Mouse (Mus musculus) brown adipose tissue, adult 24 weeks (tissue): Measurements from ENCODE around the gene Kyat1. TPM values are rescaled to one million over a fixed set of nuclear protein-coding genes. Genes with fewer than 3 reads are reported as not detected.

ENCODE experiments used
- H3K27ac ChIP-seq: fragments of 200-500 bp; replicated peaks from 2 replicates; pipeline ENCODE4 v1.5.1; 2012; ENCODE audit warnings: low read depth, mild to moderate bottlenecking, low read length
- H3K4me1 ChIP-seq: fragments of 200-500 bp; 2 replicates; pipeline ENCODE4 v1.6.1; 2012; ENCODE audit warnings: low read length, mixed read lengths; ENCODE audit not compliant: control insufficient read depth, insufficient read depth, insufficient read length
- H3K4me3 ChIP-seq: fragments of 200-500 bp; 2 replicates; pipeline ENCODE4 v1.5.1; 2012; ENCODE audit warnings: low read depth, mild to moderate bottlenecking, low read length, moderate library complexity; ENCODE audit not compliant: insufficient read depth
- polyA plus RNA-seq: library from polyadenylated mRNA; stranded (reverse); fragments of >200 nt; gene quantifications from 2 replicates; pipeline ENCODE4 v1.2.4, GENCODE M21; 2012; ENCODE audit not compliant: missing spikeins, insufficient read depth, insufficient read length

Kyat1 gene
- polyA plus RNA-seq, 1 experiment, result 19.1 TPM

DNA sequence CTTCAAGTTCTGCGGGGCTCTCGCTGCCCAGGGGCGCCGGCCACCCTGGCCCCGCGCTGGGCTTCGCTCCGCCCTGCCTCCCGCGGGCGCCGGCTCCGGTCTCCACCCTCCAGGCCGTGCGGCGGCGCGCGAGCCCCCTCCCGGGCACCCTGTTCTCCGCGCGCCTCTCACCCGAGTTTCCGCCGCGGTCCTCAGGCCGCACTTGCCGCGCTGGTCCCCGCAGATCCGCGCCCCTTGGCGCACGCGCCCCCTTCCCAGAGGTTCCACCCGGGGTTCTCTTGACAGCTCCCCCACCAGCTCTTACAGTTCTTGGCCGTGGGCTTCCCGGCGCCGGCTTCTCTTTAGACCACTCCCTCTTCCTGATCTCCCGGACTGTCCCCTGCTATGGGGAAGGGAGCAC, 32.2 kb upstream of the Kyat1 start:
- peaks cover 17% of the 10 kb centered on the region for H3K4me1 ChIP-seq
- H3K4me3 ChIP-seq, result peak overlapping the region; percentile 87
- H3K27ac ChIP-seq, result peak overlapping the region; percentile 98

DNA sequence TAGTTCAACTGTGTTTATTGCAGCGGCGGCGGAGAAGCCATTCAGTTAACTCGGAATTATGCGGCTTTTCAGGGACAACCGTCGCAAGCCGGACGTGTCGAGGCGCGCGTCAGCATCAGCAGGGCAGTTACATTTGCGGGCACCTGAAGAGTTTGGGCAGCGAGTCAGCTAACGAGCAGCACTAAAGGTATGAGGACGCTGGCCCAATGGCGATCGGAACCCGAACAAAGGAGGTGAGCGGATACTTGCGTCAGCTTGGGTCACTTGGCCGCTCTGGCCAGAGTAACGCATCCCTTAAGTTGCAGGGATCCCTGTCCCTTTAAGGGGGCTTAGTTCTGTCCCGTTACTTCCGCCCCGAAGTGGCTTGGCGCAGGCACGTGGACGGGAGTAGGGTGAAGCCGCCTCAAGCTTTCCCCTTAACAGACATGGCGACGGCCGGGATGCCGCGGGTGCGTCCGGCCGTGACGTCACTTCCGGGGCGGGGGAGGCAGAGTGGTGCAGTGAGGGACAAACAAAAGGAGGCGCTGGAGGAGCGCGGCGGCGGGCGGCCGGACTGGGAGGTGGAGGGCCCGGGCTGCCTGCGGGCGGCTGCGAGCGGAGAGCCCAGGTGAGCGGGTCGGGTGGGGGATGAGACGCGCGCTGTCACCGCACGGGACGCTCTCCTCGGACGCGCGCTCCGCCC, 31.7 kb upstream of the Kyat1 start, which contains the start of gene Lrrc8a:
TSS of gene Lrrc8a (plus strand) at position 517 of the 682 bp plus-strand sequence.
- Histone ChIP-seq H3K4me1 (peaks cover 16% of the 10 kb centered on the region), H3K27ac (peak within 1 kb of the TSS; percentile 98), H3K4me3 (peak within 1 kb of the TSS; percentile 87)

DNA sequence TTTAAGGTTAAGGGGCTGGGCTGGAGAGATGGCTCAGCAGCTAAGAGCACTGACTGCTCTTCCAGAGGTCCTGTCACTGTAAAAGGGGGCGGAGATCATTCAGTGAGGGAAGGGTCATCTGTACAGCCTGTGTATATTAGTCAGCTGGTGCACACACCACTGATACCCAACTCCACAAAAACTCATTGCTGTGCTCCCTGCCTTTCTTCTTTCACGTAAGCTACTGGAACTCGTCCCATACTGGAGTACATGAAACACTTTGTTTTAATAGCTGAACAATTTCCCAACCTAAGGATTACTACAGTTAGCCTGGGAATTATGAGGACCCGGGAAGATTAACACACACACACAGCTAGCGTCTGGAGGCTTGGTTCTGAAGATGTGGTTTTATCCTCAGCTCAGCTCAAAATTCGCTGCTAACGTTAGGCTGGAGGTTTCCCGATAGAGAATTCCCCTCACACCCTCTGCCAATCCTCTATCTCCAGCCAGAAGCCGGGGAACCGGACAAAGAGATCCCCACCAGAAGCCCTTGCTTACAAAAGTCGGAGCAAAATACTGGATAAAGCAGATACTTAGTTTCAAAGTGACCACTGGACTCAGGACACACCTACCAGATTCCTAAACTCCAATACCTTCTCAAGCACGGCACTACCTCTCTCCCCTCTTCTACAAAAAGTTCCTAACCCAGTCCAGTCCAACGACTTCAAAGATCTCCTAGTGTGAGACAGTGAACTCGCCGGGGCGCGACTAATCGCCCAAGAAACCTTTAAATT, 31.0 kb upstream of the Kyat1 start:
- Histone ChIP-seq H3K27ac (peak overlapping the region; percentile 88), H3K4me3 (peak overlapping the region; percentile 77), H3K4me1 (peaks cover 13% of the 10 kb centered on the region)

DNA sequence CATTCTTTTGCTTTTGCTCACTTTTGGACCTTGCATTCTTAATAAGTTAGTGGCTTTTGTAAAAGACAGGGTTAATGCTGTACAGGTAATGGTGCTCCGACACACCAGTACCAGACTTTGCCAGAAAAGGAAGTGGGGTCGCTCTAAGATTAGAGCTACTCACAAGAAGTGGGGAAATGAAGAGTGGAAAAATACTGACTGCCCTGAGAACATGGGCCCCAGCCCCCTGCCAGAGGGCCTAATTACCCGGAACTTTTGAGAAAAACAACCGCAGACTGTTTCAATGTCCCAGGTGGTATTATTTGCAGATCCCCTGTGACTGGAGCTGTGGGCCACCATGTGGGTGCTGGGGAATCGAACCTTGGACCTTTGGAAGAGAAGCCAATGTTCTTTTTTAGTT, 29.9 kb upstream of the Kyat1 start:
- no peak overlapping the region for H3K4me3 ChIP-seq
- peaks cover 7% of the 10 kb centered on the region for H3K4me1 ChIP-seq
- H3K27ac ChIP-seq, result no peak overlapping the region

DNA sequence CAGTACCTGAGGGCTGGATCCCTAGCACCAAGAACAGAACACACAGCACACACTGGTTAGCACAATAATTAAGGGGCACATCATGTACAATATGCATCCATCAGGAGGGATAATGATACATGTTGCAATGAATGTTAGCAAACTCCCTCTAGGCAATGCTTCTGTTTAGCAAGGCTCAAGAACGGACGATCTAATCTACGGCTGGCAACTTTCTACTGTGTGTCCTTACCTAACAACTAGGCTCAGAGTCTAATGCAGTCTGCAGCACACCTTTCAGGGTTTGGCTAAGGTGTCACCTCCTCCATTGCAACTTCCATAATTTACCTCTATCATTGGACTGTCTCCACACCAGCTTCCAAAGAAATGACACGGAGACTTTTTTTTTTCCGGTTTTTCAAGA, 10.6 kb upstream of the Kyat1 start:
- Histone ChIP-seq H3K4me1 (no peaks in the 10 kb centered on the region; the same call in 1 of the 2 replicates), H3K4me3 (no peak overlapping the region), H3K27ac (no peak overlapping the region)

DNA sequence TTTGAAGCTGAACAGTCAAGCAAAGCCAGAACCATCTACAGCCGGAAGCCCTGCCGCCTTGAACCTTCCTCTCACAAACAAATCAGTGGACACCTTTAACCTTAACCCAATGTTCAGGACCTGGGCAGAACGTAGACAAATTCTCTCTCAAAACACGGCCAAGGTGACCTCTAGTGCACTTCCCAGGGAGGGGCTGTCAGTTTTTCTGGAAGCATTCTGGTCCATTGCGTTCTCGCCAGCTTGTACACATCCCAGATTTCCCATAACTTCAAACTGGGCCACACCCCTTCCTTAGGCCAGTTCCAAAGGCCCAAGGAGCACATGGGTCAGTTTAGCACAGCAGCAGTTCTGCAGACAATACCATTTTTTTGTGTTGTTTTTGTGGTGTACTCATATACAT, 9.8 kb upstream of the Kyat1 start:
- no peak overlapping the region for H3K27ac ChIP-seq
- no peak overlapping the region for H3K4me3 ChIP-seq

DNA sequence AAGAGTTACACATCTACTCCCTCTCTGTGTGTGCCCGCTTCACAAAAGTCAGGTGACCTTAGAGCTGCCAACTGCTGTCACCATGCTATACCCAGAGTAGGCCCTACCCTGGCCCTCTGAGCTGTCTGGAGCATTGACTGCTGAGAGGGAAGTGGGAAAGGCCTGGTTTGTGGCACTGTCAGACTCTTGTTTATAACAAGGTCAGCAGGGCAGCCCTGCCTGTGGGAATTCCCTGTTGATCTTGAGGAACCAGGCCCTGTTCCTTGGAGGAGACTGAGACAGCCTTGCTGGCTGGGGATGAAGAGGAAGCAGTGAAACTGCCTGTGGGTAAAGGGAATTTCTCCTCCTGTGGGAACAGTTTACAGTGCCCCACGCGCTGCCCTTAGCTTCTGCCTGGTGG, 9.1 kb upstream of the Kyat1 start:
- Histone ChIP-seq H3K4me3 (no peak overlapping the region), H3K27ac (0 out of 2 replicates have a peak overlapping the region, but pooled peaks have one; percentile 4), H3K4me1 (no peaks in the 10 kb centered on the region; the same call in 1 of the 2 replicates)

More for the DNA sequence above, 9.8 kb upstream of the Kyat1 start:
- H3K4me1 ChIP-seq, result no peaks in the 10 kb centered on the region; the same call in 1 of the 2 replicates

DNA sequence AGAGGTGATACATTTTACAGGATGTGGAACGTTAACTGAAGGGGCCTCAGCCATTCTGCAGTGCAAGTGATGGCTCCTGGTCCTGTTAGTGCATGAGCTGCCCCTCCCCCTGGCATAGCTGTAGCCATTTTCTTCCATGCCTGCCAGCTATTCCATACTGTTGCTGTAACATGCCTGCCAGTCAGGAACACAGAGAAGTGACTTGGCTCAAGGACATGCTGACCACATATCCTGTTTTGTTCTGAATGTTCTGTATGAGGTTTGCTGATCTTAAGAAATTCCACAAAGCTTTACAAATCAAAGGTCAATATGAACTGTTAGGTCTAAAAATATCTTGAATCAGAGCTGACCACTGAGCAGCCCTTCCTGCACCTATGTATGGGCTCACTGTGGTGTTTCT, 7.3 kb upstream of the Kyat1 start:
- Histone ChIP-seq H3K27ac (no peak overlapping the region), H3K4me1 (no peaks in the 10 kb centered on the region; the same call in 1 of the 2 replicates)

DNA sequence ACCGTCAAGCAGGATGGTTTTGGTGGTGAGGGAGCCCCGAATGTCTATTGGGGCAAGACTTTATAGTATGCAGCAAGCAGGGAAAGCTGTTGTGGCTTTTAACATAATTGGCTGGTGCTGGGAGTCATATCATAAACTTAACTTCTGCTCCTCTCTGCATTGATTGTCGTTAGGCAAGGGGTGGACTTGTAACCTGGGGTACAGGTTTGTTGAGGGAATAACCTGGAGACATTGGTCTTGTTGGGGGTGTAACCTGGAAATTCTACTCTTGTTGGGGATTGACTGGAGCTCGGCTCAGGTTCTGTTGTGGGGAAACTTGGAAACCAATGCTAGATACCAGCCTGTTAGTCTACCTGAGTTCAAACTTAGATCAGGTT, 6.5 kb upstream of the Kyat1 start:
- Histone ChIP-seq H3K27ac (no peak overlapping the region), H3K4me3 (no peak overlapping the region), H3K4me1 (no peaks in the 10 kb centered on the region; the same call in 1 of the 2 replicates)

More for the DNA sequence above, 7.3 kb upstream of the Kyat1 start:
- H3K4me3 ChIP-seq, result no peak overlapping the region

DNA sequence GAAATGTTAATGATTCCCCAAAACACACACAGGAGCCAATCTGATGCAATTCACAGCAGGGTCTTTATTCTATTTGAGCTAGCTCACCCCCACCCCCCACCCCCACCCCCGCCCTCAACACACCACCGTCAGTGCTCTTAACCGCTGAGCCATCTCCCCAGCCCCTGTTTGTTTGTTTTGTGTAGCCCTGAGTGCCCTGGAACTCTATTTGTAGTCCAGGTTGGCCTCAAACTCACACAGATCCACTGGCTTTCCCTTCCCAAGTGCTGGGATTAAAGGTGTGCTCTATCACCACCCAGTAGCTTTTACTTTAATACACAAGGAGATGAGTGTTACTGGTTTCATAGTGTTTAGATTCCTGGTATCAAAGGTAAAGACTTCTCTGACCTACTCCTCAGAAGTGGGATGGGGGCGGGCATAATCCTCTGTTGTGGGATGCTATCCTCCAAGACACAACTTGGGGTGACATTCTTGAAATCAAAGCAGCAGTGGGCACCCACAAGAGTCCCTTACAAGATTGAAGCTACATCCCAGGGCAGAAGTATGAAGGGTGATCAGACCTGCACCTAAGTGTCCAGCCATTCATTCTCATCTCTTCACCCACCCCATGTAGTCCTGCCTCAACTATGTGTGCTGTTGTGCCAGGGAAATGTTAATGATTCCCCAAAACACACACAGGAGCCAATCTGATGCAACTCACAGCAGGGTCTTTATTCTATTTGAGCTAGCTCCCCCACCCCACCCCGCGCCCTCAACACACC, 5.9 kb upstream of the Kyat1 start:
- no peaks in the 10 kb centered on the region; the same call in 1 of the 2 replicates for H3K4me1 ChIP-seq
- H3K27ac ChIP-seq, result no peak overlapping the region
- no peak overlapping the region for H3K4me3 ChIP-seq

DNA sequence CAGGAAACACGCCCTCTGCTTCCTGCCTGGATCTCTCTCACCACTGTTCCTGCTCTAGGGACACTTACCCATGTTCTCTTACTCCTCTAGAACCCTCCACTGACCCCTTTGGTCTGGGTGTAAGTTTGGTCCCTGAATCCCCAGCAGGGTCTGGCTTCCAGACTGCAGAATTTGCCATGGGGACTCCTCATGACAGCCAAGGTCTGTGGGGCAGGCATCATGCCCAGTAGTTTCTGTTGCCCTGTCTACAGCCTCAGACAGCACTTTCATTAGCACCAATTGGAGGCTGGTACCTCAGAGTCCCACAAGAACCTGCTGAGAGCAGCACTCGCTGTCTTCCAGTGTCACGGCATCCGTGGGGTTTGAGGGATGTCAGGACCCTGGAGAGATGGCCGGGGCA, 2.2 kb upstream of the Kyat1 start:
- no peak overlapping the region for H3K4me3 ChIP-seq
- H3K27ac ChIP-seq, result no peak overlapping the region
- H3K4me1 ChIP-seq, result peaks cover 3% of the 10 kb centered on the region; the same call in 1 of the 2 replicates

DNA sequence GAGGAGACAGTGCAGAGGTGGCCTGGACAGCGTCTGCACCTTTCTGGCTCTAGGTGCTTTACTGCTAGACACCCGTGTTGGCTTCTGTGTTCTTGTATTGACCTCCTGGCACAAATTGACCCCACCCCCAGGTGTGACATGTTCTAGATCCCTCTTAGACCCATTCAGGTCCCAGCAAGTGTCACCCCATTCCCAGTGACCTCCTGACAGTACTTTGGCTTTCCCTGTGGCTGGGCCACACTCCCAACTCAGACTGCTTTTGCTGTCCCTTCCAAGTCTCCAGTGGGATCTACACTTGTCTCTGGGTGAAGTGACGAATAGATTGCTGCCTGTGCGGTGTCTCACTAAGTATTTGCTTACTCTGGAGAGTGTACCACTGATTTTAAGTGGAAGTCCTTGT, 1.8 kb upstream of the Kyat1 start:
- Histone ChIP-seq H3K4me3 (no peak overlapping the region), H3K27ac (no peak overlapping the region), H3K4me1 (peaks cover 3% of the 10 kb centered on the region; the same call in 1 of the 2 replicates)

DNA sequence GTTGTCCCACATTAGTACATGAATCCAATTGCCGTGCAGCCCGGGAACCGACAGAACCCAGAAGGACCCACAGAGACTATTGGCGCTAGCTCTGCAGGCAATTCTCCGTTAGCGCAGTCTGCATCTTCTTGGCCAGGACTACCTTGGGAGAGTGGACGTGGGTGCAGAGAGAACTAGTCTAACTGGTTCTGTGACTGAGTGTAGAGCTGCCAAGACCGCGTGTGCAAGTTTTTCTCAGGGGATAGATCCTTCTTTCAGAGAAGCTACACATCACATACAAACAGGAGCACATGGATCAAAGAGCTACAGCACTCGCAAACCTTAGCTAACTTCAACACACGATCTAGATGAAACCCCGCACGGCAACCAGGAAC, 405 bp downstream of the Kyat1 start:
- Histone ChIP-seq H3K4me1 (peaks cover 3% of the 10 kb centered on the region; the same call in 1 of the 2 replicates), H3K27ac (peak overlapping the region; percentile 73), H3K4me3 (peak overlapping the region; percentile 88)

DNA sequence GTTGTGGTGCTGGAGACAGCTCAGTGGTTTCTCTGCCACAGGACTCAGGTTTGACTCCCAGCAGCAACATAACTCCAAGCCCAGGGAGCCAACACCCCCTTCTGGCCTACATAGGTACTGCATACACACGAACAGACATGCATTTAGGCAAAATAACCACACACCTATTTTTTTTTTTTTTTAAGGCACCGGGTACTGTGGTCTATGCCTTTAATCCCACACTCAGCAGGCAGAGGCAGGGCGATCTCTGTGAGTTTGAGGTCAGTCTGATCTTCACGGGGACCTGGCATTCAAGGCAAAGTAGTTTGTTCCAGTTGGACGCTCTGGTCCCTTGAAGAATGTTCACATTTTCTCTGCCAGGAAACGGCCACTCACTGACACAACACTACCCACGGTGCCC, 2.2 kb downstream of the Kyat1 start:
- Histone ChIP-seq H3K4me1 (peaks cover 7% of the 10 kb centered on the region), H3K27ac (no peak overlapping the region), H3K4me3 (no peak overlapping the region)

DNA sequence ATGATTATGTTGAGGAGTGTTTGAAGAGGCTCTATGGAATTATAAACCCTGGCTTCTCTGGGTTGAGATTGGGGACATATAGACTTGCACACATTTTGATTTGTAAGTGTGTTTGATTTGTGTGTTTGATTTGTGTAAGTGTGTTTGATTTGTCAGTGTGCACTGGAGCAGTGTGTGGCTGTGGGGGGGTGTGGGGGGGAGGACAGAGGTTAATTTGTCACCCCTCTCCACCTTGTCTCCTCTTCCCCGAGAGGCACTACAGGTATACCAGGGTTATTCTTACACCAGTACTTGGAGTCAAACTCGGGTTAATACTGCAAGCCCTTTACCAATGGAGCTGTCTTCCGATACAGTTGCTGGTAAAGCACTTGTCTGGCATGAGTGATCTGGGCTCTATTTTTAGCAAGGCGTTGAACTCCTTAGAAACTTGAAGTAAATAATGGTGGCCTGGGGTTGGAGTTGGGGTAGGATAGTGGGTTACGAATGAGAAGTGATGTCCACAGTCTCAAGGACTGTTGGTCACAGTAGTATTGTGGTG, 5.2 kb downstream of the Kyat1 start:
- Histone ChIP-seq H3K4me1 (peaks cover 7% of the 10 kb centered on the region), H3K4me3 (no peak overlapping the region), H3K27ac (no peak overlapping the region)
